Mouse (Mus musculus): ENCODE data around the gene Ccl1.

DNA sequence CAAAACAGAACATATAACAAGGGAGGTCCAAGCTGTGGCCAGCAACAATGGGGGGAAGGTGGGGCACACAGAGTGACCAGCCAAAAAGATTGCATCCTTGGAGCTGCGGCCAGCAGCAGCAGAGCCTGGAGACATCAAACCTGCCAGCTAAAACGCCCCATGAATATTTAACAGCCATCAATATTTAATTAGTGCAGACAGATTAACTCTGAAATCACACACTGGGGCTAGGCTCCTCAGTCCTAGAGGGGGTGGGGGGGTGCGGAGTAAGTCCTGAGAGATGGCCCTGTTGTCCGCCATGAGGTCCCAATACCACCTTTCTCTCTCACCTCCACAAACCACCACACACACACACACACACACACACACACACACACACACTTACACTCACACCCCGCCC lies 68.1 kb downstream of the Ccl1 start:
- no peak for TF ChIP-seq CTCF (IDR thresholded peaks at IDR 0.05)
- no peak for TF ChIP-seq EP300 (IDR thresholded peaks at IDR 0.05)
